Mouse (Mus musculus) spleen, embryonic (tissue): Measurements from ENCODE around the gene Car10.

Source experiments
- CTCF ChIA-PET: fragments of 350-600 bp; sonication (Branson Sonifier 250); formaldehyde crosslinking; loops from one replicate; lab custom pipeline; 2022; lab: Charles Lee

Car10 gene

GRCm38 (mm10) chr11:93497896-93498295, 400.1 kb downstream of the Car10 start:
- CTCF ChIA-PET: no interaction called here

GRCm38 (mm10) chr11:93500442-93500841, 402.6 kb downstream of the Car10 start:
- CTCF ChIA-PET: no interaction called here

DNA sequence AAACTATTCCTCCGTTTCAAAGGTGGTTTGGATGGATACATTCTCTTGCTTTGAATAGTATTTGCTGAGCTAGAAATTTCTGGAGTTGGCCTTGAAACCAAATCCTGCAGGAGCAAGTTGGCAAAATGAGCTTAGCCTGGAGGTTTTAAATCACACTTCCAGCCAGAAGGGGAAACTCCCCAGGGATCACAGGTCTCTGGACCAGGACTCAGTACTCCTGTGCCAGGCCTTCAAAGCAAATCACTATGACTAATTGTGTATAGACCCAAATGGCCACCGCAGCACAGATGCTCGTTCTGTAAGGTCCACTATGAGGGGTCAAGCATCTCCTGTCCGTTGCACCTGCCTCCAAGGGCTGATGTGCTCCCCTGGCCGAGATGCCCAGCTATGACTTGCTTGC, 403.8 kb downstream of the Car10 start:
- CTCF ChIA-PET: no interaction called here

GRCm38 (mm10) chr11:93502864-93503263, 405.0 kb downstream of the Car10 start:
- CTCF ChIA-PET: no interaction called here

- CTCF ChIA-PET: no interaction called here
These were observed 405.6 kb downstream of the Car10 start for GRCm38 (mm10) chr11:93503469-93503868.

DNA sequence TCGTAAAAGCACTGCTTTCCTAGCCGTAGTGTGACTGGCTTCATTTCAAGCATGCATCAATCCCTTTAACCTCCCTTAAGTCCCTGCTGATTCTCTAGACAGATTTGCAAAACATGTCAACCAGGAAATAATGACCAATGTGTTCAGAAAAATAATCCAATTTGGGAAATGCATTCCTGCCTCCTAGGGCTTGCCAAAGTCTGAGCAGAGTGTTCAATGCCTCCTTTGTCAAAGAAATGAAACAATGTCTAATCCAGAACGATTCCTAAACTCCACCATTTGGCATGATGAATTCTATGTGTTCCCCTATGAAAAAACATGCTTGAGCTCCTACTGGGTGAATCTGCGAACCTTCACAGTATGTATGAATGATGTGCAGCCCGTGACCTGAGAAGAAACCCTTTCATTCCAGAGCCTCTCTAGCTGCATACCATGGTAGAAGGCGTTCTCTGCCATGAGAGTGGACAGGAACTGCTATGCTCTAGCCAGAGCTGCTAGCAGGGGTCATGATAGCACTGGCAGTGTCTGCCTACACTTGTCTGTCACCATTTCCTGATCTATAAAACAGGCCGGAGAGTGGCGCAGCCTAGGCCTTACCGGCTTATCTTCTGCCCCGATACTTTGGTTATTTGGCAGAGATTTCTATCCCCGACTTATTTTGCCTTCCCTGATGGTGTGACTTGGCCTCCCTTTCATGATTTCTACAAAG, 411.9 kb downstream of the Car10 start:
- CTCF ChIA-PET: no interaction called here

- CTCF ChIA-PET: no interaction called here
These were observed 415.0 kb downstream of the Car10 start for GRCm38 (mm10) chr11:93512843-93513242.

DNA sequence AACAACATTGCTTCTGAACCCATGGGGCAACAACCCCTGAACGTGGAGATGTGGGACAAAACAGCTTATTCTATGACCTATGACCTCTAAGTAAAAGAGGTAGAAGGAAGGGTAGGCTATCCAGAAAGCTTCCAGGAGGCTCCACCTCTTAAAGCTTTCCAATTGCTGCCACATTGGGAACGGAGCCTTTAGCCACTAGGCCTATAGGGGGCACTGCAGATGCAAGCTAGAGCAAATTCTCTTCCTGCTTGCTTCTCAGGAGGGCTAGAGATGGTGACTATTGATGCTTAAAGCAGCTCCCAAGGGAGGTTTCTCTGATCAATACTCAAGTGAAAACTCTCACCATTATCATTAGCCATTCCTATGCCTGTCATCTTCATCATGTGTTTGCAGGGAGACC, 416.6 kb downstream of the Car10 start:
- CTCF ChIA-PET: no interaction called here

GRCm38 (mm10) chr11:93515566-93515965, 417.7 kb downstream of the Car10 start:
- CTCF ChIA-PET: no interaction called here

GRCm38 (mm10) chr11:93516216-93516615, 418.4 kb downstream of the Car10 start:
- CTCF ChIA-PET: no interaction called here

GRCm38 (mm10) chr11:93516946-93517345, 419.1 kb downstream of the Car10 start:
- CTCF ChIA-PET: no interaction called here

GRCm38 (mm10) chr11:93522501-93522900, 424.7 kb downstream of the Car10 start:
- CTCF ChIA-PET: no interaction called here

DNA sequence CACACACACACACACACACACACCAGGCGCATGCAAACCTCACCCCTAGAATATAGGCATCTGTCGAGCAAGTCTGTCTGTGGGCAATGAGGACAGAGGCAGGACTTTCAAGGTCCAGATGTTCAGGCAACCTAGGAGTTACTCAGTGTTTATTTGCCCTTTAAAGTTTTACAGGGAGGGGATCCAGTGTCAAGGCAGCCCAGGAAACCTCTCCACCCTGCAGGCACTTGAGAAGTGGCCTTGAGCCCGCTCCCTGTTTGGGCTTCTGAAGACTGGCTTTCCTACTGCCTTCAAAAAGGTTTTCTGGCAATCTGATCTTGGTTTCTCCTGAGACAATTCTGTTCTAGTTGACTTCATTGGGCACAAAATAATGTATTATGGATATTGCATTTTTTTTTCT, 428.1 kb downstream of the Car10 start:
- CTCF ChIA-PET: no interaction called here

- CTCF ChIA-PET: no interaction called here
These were observed 433.3 kb downstream of the Car10 start for GRCm38 (mm10) chr11:93531029-93531680.

GRCm38 (mm10) chr11:93536244-93536643, 438.4 kb downstream of the Car10 start:
- CTCF ChIA-PET: no interaction called here

DNA sequence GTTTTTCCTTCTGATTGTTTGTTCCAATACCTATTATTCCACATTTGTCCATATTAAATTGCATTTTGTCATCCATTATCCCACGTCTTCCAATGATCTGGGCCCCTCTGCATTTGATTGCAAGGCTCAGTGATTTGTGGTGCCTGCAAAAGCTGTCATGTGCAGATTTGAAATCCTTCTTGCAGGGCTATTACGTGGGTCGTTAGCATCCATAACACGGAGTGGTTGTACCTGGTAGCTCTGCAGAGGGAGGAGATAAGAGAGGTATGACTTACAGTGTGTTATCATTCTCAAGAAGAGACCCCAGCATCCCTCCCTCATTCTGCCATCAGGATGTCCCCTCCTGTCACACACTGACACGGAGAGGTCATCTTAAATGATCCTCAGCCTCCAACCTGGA, 451.1 kb downstream of the Car10 start:
- CTCF ChIA-PET: no interaction called here

DNA sequence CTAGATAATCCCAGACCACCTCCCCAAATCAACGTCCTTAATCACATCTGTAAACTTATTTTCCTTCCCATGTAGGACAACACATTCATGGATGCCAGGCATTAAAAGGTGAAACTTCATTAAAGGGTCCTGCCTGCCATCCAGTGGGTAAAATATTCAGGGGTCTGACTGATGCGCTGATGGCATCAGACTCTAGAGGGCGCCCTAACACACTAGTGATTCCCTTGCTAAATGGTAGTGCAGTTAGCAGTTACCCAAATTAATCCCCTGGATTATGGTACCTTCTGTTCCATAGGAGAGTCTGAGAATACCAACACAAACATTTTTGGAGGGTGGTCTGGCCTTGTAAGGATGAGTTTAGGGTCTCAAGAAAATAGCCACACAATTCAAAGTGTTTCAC, 453.1 kb downstream of the Car10 start:
- CTCF ChIA-PET: no interaction called here

DNA sequence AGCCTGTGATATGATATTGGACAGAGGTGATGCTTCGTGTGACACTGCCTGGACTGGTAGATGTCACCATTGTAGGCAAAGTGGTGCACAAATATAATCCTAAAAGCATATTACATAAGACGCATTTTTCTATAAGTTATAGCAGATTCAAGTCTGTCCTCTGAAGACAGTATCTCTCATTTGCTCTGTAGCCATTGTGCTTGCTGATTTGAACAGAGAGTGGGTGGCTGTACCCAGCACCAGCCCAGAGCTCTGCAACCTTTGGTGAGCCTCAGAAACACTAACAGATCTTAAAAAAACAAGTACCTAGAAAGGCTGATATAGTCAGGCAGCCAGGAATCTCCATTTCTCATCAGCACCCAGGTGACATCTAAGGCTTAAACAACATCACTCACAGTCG, 461.3 kb downstream of the Car10 start:
- CTCF ChIA-PET: no interaction called here

- CTCF ChIA-PET: no interaction called here
These were observed 462.7 kb downstream of the Car10 start for GRCm38 (mm10) chr11:93560570-93560969.

GRCm38 (mm10) chr11:93562330-93562865, 464.6 kb downstream of the Car10 start:
- CTCF ChIA-PET: no interaction called here

DNA sequence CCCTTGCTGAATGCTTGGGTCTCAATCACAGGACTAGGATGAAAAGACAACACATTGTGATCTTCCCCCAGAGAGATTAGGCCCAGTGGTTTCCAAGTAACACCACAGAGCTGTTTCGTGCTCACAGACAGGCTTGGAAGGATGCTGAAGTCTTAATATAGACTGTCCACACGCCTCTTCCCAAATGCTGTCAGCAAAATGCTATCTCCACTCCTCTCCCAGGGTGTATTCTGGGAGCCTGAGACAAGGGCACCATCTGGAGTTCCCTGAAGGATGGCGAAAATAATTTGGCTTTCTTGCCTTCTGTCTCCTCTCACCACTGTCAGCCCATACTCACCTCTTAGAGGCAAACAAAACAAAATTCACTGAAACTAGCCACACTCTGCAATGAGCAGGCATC, 467.9 kb downstream of the Car10 start:
- CTCF ChIA-PET: no interaction called here

- CTCF ChIA-PET: no interaction called here
These were observed 474.3 kb downstream of the Car10 start for GRCm38 (mm10) chr11:93571917-93572641.

DNA sequence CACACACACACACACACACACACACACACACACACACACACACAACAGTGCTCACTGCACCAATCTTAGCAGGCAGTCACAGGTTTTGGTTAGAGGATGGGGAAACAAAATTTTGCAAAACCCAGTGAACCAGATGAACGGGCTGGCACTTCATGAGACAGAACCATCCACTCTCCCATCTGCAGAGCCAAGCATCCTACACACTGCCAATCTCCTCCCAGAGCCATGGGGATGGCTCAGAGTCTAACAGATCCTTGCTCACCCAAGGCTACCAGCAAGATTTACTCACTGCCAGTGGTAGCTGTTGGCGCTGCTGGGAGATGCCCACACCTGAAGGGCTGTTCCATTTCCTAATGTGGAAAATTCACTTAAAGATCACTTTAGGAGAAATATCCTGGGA, 479.6 kb downstream of the Car10 start:
- CTCF ChIA-PET: no interaction called here
